Mouse (Mus musculus) NIH3T3 (cell line): ENCODE results near the gene Ceacam19.

Experiments used
- DNase-seq: peaks from one replicate; pipeline ENCODE4 v3.0.0-alpha.2; 2012; ENCODE audit warnings: low read depth

Ceacam19 gene

DNA sequence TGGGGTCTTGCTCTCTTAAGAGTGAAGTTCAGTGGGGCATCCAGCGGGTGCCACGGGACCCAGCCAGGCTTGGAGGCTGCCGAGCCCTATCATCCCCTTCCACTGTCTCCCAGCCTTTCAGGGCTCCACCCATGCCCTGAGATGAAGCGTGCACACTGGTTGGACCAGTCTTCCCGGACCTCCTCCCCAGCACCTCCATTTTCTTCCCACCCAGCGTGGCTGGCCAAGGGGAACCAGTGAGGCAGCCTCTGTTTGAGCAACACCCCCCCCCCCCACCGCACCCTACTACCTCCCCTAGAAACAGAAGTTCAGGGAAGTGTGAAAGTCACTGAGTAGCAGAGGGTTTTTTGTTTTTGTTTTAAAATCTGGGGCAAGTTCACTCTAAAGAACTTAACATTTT is at the start of gene Ceacam19:
Gene Ceacam19 (minus strand): TSS at position 117 of the 400 bp plus-strand sequence.
- no peak for DNase-seq

DNA sequence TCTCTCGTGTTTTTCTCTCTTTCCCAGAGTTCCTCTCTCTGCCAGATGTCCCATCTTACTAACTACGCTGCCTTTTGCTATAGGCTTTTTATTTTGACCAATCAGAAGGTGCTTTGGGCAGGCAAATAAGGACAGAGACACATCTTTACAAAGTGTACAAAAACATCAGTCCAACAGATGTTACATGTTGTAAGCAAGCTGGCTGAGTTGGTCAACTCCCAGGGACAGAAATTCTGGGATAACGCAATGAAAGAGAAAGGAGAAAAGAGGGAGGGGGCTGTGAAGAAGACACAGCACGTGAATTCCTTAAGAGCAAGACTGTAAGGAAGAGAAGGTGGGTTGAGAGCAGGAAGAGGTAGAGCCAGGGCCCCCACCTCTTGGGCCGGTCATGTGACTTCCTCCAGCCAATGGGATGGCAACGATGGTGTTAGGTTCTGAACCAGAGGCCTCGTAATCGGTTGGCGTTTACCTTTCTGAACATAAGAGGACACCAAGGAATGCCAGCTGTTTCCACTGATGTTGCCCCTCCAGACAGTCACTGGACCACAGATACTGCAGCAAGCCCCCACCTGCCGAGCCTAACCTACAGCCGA is 49.6 kb upstream of the Ceacam19 start:
- no peak for DNase-seq

DNA sequence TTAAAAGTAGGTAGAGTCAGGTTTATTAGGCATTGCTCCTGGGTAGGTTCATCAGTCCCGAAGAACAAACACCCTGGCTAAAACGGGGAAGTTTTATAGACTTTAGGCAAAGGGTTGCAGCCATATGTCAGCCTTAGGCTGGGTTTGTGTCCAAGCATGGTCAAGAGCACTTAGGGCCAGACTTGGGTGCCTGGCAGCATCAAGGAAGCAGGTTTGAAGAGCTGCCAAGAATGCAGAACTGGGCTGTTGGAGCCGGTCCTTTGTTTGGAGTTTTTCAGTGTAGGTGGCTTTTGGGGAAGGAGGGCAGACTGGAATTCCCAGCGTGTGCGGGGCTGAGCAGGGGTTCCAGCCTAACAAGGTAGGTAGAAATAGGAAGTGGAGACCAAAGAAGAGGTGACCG is 48.2 kb upstream of the Ceacam19 start:
- DNase-seq: peak; percentile 49

DNA sequence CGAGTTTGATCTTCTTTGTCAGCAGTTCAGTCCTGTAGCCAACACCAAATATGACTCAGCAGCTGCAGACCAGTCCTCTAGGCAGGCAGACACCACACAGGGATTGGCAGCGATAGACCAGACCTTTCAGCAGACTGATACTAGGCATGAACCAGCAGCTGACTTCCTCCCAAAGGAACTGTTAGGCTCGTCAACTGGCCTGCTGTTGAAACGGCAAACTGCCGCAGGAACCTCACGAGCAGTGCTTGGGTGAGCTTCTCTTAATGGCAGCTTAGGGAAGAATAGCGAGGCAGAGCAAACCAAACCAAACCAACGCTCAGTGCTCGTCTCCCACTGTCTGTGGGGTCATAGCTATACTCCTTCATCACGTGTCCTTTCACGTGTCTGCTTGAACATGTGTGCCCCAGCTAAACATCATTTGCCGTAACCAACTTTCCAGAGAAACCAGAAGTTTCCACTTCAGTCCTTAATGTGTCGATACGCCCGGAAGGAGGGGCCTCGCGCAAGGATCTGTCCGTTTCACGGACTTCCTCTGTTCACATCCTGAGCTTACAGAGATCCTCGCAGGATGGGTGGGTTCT is 47.5 kb upstream of the Ceacam19 start:
- peak; percentile 80 for DNase-seq

DNA sequence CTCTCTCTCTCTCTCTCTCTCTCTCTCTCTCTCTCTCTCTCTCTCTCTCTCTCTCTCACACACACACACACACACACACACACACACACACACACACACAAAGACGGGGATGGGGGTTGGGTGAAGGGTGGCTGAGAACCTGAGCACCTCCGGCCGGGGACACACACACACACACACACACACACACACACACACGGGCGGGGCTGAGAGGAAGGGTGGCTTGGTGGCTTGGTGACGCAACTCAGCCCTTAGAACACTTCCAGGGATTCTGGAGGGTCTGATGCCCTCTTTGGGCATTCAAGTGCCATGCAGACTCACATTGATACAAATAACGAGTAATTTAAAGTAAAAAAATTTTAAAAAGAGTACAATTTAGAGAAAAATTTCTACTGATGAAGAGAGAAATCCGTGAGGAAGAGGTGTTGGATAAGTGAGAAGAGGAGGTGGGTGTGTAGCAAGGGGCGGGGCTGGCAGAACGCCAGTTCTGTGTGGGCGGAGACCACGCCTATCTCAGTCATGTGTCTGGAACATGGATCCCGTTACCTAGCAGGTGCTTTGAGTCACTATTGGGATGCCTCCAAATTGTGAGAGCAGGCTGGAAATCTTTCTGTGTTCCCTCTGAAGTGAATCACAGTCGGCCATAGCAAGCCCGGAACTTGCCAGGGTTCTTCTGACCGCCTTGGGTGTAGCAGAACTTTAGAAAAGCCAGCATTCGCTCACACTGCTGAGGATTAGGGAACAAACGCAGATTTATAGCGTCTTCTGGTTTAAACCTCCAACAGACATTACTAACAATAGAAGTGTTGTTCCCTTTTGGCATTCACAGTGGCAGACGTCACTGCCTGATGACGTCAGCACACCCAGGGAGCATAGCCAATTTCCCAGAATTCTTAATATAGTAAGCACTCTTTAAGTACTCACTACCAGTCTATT is 45.4 kb upstream of the Ceacam19 start:
- DNase-seq: peak; percentile 89

DNA sequence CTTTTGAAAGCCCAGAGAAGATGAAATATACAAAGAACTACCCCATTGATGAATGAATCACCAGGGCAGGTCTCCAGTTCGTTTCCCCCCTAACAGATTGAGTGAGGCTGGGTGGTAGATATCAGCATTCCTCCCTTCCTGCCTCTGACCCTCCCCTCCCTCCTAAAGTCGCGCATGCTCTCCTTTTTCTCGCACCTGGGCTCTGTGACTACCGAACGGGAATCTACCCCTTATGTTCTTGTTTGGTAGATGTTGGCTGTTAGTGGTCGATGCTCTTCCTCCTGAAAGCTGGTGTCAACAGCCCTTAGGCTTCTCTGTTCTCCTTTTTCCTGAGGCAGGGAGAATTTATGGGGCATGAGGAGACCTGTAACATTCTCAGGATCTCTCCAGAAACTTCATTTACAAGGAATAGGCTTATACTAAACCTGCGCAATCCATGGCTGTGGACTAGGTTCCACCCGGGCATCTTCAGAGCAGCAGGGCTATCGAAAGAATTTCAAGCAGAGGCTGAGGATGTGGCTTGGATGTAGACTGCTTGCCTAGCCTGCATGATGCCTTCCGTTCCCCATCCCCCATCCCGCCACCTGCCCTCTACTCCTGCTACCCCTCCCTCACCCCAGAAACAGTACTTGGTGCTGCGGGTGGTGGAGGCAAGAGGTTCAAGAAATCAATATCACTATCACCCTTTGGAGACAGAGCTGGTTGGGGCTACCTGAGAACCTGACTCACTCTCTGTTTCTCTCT is 44.5 kb upstream of the Ceacam19 start:
- DNase-seq: peak; percentile 29

DNA sequence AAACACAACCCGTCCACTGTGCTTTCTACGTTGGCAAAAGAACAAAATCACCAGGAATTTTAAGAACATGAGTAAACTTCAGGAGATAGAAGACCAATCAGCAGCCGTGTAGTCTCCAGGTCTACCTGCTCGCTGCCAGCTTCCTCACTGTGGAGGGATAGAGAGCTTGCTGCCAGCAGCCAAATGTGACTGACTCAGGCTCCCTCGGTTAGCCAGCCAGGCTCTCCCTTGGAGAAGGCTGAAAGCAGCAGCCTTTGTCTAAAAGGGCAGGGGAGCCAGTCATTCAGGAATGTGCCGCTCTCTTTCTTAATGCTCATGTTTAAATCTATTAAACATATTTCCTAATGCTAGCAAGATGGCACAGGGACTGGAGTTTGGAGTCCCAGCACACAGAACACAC is 42.7 kb upstream of the Ceacam19 start:
- peak; percentile 55 for DNase-seq

DNA sequence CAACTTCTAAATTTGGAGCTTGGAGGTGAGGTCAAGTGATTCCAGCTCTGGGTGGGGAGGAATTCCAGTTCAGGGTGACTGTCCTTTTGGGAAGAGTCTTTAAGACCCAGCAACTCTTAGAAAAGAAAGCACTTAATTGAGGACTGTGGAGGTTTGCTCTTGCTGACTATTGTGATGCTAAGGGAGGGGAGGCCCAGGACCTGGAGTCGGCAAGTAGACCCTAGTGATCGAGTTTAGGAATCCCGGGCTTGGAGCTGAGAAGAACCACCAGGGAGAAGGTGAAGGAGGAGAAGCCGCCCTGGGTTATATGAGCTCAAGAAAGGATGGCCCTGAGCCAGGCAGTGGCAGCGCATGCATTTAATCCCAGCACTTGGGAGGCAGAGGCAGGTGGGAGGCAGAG is 40.7 kb upstream of the Ceacam19 start:
- DNase-seq: no peak

DNA sequence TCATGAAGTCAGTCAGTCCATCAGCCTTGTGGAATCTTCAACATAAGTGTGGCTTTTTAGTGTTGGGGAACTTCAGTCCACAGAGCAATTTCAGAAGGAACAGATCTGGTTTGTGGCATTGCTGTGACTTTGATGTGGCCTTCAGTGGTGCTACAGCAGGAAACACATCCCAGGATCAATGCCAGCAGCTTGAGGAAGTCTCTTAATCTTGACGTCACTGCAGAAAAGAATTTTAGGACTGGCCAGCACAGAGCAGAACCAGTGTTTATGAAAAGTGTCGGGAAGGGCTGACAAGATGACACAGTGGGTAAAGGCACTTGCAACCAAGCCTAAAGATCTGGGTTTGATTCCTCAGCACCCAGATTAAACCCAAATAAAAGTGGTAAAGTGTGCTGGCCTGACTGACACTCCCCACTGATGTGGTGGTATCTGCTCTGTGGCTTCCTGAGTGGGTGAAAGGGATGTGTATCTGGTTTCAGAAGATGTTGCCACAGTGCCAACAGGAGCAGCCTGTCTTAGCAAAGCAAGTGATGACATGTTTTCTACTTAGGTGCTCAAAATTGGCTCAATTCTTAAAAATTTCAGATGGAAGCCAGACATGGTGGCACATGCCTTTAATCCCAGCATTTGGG is 39.2 kb upstream of the Ceacam19 start:
- DNase-seq: no peak

DNA sequence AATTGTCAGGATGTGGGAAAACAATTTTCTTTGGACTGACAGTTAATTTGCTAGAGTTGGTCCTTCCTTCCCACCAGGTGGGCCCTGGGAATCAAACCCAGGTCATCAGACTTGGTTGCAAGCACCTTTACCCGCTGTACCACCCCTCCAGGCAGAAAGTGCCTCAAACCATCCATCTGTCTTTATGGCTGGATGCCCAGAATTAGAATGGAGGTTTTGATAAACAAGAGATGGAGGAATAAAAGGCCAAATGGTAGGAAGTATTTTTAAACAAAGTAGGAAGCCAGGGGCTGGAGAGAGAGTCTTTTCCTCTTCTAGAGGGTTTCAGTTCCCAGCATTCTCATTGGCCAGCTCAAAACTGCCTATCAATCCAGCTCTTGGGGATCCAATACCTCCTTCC is 37.6 kb upstream of the Ceacam19 start:
- DNase-seq: peak; percentile 56

DNA sequence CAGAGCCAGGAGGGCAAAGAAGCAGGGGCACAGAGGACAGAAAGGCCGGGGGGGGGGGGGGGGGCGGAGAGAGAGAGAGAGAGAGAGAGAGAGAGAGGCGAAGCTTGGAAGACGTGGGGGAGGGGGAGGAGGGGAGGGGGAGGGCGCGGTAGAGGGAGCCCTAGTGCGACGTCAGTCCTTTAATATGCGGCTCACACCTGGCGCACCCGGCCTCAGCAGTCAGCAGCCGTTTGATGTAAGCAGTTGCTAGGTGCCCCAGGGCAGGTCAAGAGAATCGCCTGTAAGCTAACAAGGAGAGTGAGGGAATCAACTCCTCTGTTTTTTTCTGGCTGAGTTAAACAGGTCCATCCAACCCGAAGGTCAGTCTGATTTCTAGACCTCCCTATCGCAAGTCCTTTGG is 36.0 kb upstream of the Ceacam19 start:
- DNase-seq: no peak

DNA sequence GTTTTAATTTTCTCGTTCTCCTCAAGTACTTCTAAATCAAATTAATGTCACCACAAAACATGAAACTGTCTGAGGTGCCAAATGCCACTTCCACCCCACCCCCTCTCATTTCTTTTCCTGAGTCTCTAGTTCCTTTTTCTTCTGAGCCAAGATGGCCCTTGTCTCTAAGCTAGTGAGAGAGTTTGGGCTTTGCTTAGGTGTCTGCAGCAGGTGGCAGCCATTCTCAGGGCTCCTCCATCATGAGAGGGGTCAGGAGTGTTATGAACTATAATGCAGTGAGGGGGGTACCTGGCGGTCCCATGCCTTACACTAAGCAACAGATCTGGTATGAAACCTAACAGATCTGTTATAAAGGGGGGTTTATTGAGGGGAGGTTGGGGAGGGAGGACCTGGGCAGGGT is 35.6 kb upstream of the Ceacam19 start:
- DNase-seq: no peak

DNA sequence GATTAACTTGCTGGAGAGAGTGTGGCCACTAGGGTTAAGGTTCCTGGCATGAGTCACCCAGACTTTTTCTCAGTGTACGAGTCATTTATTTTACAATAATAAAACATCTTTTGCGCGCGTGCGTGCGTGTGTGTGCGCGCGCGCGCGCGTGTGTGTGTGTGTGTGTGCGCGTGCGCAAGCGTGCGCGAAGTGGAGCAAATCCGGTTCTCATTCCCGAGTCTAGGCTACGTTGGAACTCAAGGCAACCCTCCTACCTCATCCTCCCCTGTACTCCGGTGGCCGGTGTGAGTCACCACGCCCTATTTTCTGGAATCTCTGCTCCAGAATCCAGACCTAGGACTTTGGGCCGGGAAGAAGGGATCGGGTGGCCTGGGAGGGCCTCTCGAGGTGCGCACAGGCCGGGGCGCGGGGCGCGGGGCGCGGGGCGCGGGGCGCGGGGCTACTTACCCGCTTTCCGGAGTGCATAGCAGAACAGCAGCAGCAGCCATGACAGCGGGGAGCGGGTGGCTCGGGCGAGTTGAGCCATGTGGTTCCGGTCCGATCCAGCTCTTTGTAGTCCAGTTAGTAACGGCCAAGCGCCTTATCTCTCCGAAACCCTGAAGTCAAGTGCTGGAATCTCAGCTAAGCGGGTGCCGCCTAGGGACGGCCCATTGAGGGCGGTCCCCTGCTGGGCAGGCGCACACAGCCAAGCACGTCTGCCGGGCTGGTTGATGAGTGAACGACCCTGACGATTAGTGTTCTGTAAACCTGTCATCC is 32.9 kb upstream of the Ceacam19 start, which contains the start of gene Pvr:
Gene Pvr (minus strand): TSS at position 655 of the 756 bp plus-strand sequence.
- peak; percentile 97 for DNase-seq

DNA sequence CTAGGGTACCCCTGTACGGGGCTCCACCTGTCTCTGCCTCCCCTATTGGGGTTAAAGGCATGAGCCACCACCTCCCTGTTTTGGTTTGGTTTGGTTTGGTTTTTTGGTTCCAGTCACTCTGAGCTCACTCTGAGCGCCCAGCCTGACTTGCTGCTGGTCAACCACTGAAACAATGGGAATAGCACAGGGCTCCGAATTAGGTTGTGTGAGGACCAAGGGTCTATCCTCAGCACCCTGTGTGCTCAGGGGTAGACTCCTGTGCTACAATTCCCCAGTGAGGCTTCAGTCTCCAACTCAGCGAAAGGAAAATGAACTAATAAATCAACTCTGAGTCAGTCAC is 32.4 kb upstream of the Ceacam19 start:
- DNase-seq: no peak

DNA sequence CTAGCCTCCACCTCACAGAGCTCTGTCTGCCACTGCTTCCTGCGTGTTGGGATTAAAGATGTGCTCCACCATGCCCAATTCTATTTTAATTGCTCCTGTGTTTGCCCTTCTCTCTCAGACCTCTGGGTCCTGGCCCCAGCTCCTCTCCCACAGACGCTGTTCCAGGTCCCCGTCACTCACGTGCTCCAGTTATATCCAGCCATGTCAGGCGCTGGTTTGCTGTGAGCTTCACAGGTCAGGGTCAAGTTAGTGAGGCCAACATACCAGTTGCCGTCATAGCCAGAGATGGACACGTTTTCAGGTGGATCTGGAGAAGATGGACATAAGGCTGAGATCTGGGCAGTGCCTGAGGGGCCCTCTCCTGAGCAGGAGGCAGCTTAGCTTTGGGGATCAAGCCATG is 26.8 kb upstream of the Ceacam19 start:
- no peak for DNase-seq

DNA sequence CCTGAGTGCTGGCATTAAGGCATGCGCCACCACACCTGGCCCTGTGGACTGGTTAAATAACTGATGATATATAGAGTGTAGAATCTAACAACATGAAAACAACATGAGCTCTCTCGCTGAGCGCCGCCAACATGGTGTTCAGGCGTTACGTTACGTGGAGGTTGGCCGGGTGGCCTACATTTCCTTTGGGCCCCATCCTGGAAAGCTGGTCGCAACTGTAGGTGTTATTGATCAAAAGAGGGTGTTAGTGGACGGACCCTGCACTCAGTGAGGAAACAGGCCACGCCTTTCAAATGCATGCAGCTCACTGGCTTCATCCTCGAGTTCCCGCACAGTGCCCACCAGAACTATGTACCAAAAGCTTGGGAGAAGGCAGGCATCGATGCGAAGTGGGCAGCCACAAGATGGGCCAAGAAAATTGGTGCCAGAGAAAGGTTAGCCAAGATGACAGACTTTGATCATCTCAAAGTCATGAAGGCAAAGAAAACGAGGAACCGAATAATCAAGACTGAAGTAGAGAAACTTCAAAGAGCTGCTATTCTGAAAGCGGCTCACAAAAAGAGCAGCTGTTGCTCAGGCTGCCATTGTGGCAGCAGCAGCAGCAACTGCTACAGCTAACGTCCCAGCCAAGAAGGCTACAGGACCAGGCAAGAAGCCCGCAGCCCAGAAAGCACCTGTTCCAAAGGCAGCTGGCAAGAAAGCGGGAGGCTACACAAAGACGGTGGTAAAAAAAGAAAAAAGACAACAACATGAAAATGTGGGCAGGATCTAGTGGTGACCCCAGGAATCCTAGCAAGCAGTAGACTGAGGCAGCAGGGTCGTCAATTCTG is 24.1 kb upstream of the Ceacam19 start:
- DNase-seq: no peak

DNA sequence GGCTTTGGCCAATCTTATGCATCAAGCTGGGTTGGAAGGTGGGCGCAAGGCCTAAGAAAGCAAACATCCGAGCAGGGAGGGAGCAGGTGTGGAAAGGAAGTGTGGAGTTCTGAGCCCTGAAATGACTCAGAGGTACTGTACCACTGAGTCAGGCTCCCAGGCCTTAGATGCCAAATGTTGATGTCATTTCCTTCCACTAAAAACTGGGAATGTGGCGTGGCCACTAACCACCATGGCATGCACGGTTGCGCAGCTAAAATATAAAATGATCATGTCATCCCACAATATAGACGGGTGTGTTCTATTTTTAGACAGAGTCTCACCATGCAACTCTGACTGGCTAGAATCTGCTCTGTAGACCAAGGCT is 23.5 kb upstream of the Ceacam19 start:
- peak; percentile 87 for DNase-seq

DNA sequence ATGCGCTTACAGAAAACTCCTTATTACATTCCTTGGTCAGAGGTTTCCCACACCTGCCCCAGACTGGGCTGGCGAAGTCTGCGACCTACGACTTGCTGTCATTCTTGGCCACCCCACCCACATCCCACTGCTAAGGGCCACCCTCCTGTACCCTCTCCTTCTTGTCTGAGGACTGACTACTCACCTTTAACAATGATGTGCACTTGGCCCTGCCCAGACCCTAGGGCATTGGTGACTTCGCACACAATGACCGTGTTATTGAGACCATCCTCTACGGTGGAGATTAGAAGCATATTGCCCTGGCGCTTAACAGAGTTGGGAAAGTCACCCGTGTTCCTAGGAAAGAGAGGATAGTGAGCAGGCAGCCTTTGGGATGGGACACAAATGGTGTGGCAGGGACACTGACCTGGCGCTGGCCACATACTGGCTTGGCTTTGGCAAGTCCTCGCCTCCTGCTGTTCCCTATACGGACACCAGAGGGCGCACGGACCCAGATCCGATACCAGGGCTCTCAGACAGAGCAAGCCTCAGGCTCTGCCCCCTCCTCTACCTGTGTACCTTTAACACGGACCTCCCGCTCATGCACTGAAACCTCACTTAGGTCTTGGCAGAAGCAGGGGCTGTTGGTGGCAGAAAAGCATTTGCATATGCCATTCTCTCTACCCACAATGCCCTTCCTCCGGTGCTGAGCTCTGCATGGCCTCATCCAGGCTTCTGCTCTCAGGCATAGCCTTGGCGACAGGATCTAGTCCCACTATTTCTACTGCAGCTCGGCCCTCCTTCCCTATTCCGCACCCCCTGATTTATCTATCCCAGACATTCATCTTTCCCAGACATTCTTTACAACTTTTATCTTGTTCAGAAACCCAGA is 22.9 kb upstream of the Ceacam19 start:
- peak; percentile 87 for DNase-seq

DNA sequence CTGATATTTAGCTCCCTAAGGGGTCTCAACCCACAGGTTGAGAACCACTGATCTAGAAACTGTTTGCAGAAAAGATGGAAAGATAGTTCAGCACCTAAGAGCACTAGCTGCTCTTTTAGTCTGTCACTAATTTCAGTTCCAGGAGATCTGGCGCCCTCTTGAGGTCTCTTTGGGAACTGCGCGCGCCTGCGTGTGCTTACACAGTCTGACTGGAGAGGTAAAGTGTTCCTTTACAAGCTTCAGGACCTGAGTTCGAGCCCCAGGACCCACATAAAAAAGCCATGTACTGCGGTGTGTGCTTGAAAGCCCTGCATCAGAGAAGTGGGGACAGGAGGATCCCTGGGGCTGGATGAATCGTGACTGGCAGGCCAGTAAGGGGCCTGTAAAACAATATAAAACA is 2.1 kb upstream of the Ceacam19 start:
- DNase-seq: peak; percentile 65
